Mouse (Mus musculus) bone marrow, adult 2 months (tissue): ENCODE measurements around the gene Smpd1.

ENCODE experiments used
- CTCF ChIP-seq: fragments of 200-500 bp; IDR thresholded peaks from 2 replicates; pipeline ENCODE4 v1.5.1; 2011; ENCODE audit warnings: low read length, control low read depth; ENCODE audit not compliant: control insufficient read depth, insufficient read depth
- POLR2A ChIP-seq: fragments of 200-500 bp; IDR thresholded peaks from 2 replicates; pipeline ENCODE4 v1.6.1; 2011; ENCODE audit warnings: low read depth, mild to moderate bottlenecking, control low read depth, low read length, borderline replicate concordance; ENCODE audit not compliant: control insufficient read depth

DNA sequence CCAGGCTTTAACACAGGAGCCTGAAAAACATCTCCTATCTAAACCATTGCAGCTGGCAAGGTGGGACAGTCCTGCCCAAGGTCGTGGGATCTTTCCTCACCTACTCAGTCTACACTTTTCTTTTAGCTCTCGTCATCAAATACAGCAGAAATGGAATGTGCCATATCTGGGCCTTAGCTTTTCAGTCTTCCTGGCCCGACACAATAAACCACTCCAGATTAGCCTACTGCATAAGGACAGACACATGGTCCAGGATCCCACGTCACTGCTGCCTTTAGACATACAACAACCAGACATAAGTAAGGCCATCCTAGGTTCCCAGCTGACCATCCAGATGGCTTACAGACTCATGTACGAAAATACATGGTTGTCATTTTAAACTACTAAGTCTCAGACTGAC lies 44.0 kb upstream of the Smpd1 start:
- TF ChIP-seq POLR2A (no peak), CTCF (no peak)
